Mouse (Mus musculus) neural tube, embryonic 12.5 days (tissue): ENCODE data around the gene Nrsn2. TPM values are rescaled to one million over a fixed set of nuclear protein-coding genes. Genes with fewer than 3 reads are reported as not detected.
A peak's percentile ranks its signal among the peaks of the same experiment; 100 is the strongest.

ENCODE experiments used
- ATAC-seq: fragments of 200-750 bp; cut with Nextera tagmentation; 2 replicates; pipeline ENCODE4 v1.8.0; 2017; ENCODE audit warnings: low read depth, mild to moderate bottlenecking, moderate TSS enrichment, moderate library complexity; ENCODE audit not compliant: low FRiP score
- H3K27ac ChIP-seq: fragments of 300-500 bp; sonication (generic); 2 replicates; pipeline ENCODE4 v1.5.1; 2016
- H3K27me3 ChIP-seq: fragments of 300-500 bp; sonication (generic); replicated peaks from 2 replicates; pipeline ENCODE4 v1.6.1; 2016; ENCODE audit warnings: mild to moderate bottlenecking
- H3K36me3 ChIP-seq: fragments of 300-500 bp; sonication (generic); 2 replicates; pipeline ENCODE4 v1.6.1; 2016; ENCODE audit warnings: mild to moderate bottlenecking
- H3K4me1 ChIP-seq: fragments of 300-500 bp; sonication (generic); 2 replicates; pipeline ENCODE4 v1.6.1; 2016
- H3K4me2 ChIP-seq: fragments of 300-500 bp; sonication (generic); replicated peaks from 2 replicates; pipeline ENCODE4 v1.6.1; 2016; ENCODE audit warnings: mild to moderate bottlenecking
- H3K4me3 ChIP-seq: fragments of 300-500 bp; sonication (generic); 2 replicates; pipeline ENCODE4 v1.5.1; 2016
- H3K9ac ChIP-seq: fragments of 300-500 bp; sonication (generic); 2 replicates; pipeline ENCODE4 v1.6.1; 2016; ENCODE audit warnings: mild to moderate bottlenecking
- H3K9me3 ChIP-seq: fragments of 300-500 bp; sonication (generic); 2 replicates; pipeline ENCODE4 v1.6.1; 2016; ENCODE audit warnings: mild to moderate bottlenecking
- WGBS: fragments of 180-500 bp; shearing (Covaris S2); methylation state at CpG from one replicate; pipeline ENCODE4 v1.1.7; 2016; 5-methylcytosine and 5-hydroxymethylcytosine counted together
- polyA plus RNA-seq: library from polyadenylated mRNA; unstranded; fragments of >200 nt; fragmentation: Nextera tagmentation; extraction: Ambion mirVana; gene quantifications from 2 replicates; pipeline ENCODE4 v1.2.1, GENCODE M21; 2016

Nrsn2 gene
- polyA plus RNA-seq = 14.7 and 16.5 TPM in 2 replicates

- Histone ChIP-seq H3K9ac (peak within 1 kb of the TSS; percentile 44), H3K27ac (peak within 1 kb of the TSS; percentile 68; the same call in 1 of the 2 replicates), H3K4me1 (peaks cover 19% of the 10 kb centered on the region), H3K36me3 (no peaks in the 10 kb centered on the region), H3K9me3 (no peaks in the 10 kb centered on the region), H3K27me3 (peaks cover 3% of the 10 kb centered on the region), H3K4me2 (peak within 1 kb of the TSS; percentile 55), H3K4me3 (peak within 1 kb of the TSS; percentile 19)
- ATAC-seq = peak; percentile 78
- WGBS = 5% methylated on average over 16 of the region's 16 CpGs
Measured at GRCm38 (mm10) chr2:152376345-152376741, at the start of gene Nrsn2. Gene Nrsn2, minus strand, starts transcription at chr2:152376638.

- H3K9ac ChIP-seq = no peak overlapping the region
- H3K4me2 ChIP-seq = peak overlapping the region; percentile 94
- 94% methylated on average over 3 of the region's 3 CpGs for WGBS
- peaks cover 24% of the 10 kb centered on the region for H3K4me1 ChIP-seq
- H3K27me3 ChIP-seq = no peaks in the 10 kb centered on the region
- H3K9me3 ChIP-seq = no peaks in the 10 kb centered on the region
- no peak for ATAC-seq
- no peaks in the 10 kb centered on the region for H3K36me3 ChIP-seq
- no peak overlapping the region for H3K27ac ChIP-seq
- H3K4me3 ChIP-seq = no peak overlapping the region
Measured at GRCm38 (mm10) chr2:152415786-152416185, 39.3 kb upstream of the Nrsn2 start.

GRCm38 (mm10) chr2:152415287-152415686, 38.8 kb upstream of the Nrsn2 start, which contains the start of gene 6820408C15Rik:
Gene 6820408C15Rik, plus strand, starts transcription at chr2:152415587.
- peak within 1 kb of the TSS; percentile 94 for H3K4me2 ChIP-seq
- 30% methylated on average over 4 of the region's 4 CpGs for WGBS
- H3K36me3 ChIP-seq = no peaks in the 10 kb centered on the region
- no peaks in the 10 kb centered on the region for H3K27me3 ChIP-seq
- H3K9me3 ChIP-seq = no peaks in the 10 kb centered on the region
- peaks cover 29% of the 10 kb centered on the region for H3K4me1 ChIP-seq
- ATAC-seq = no peak
- H3K4me3 ChIP-seq = peak within 1 kb of the TSS; percentile 88
- peak within 1 kb of the TSS; percentile 99 for H3K9ac ChIP-seq
- peak within 1 kb of the TSS; percentile 95 for H3K27ac ChIP-seq

- H3K4me3 ChIP-seq = peak within 1 kb of the TSS; percentile 88
- H3K9me3 ChIP-seq = no peaks in the 10 kb centered on the region
- peak within 1 kb of the TSS; percentile 95 for H3K27ac ChIP-seq
- no peaks in the 10 kb centered on the region for H3K36me3 ChIP-seq
- H3K4me1 ChIP-seq = peaks cover 35% of the 10 kb centered on the region
- no peaks in the 10 kb centered on the region for H3K27me3 ChIP-seq
- WGBS = under 1% methylated on average over 65 of the region's 65 CpGs
- H3K4me2 ChIP-seq = peak within 1 kb of the TSS; percentile 94
- ATAC-seq = peak; percentile 78
- H3K9ac ChIP-seq = peak within 1 kb of the TSS; percentile 99
Measured at GRCm38 (mm10) chr2:152414591-152415165, 38.2 kb upstream of the Nrsn2 start, which contains the start of gene Zcchc3. Gene Zcchc3, minus strand, starts transcription at chr2:152415027.

- peak overlapping the region; percentile 94 for H3K4me2 ChIP-seq
- peak overlapping the region; percentile 95 for H3K27ac ChIP-seq
- H3K4me3 ChIP-seq = peak overlapping the region; percentile 88
- ATAC-seq = peak; percentile 34
- peak overlapping the region; percentile 99 for H3K9ac ChIP-seq
- H3K27me3 ChIP-seq = no peaks in the 10 kb centered on the region
- peaks cover 39% of the 10 kb centered on the region for H3K4me1 ChIP-seq
- H3K9me3 ChIP-seq = no peaks in the 10 kb centered on the region
- H3K36me3 ChIP-seq = no peaks in the 10 kb centered on the region
- under 1% methylated on average over 86 of the region's 86 CpGs for WGBS
Measured at GRCm38 (mm10) chr2:152413765-152414584, 37.5 kb upstream of the Nrsn2 start.

GRCm38 (mm10) chr2:152413158-152413764, 36.8 kb upstream of the Nrsn2 start:
- no peak for ATAC-seq
- Histone ChIP-seq H3K36me3 (no peaks in the 10 kb centered on the region), H3K27ac (0 out of 2 replicates have a peak overlapping the region, but pooled peaks have one; percentile 95), H3K27me3 (no peaks in the 10 kb centered on the region), H3K9me3 (no peaks in the 10 kb centered on the region), H3K4me2 (peak overlapping the region; percentile 94), H3K4me3 (peak overlapping the region; percentile 88), H3K9ac (peak overlapping the region; percentile 99), H3K4me1 (peaks cover 39% of the 10 kb centered on the region)
- 3% methylated on average over 21 of the region's 21 CpGs for WGBS

- H3K9ac ChIP-seq = peak overlapping the region; percentile 99
- peak overlapping the region; percentile 54; the same call in 1 of the 2 replicates for H3K27ac ChIP-seq
- WGBS = 5% methylated on average over 15 of the region's 15 CpGs
- no peak for ATAC-seq
- no peaks in the 10 kb centered on the region for H3K36me3 ChIP-seq
- H3K4me2 ChIP-seq = peak overlapping the region; percentile 94
- no peaks in the 10 kb centered on the region for H3K27me3 ChIP-seq
- peak overlapping the region; percentile 88 for H3K4me3 ChIP-seq
- H3K9me3 ChIP-seq = no peaks in the 10 kb centered on the region
- H3K4me1 ChIP-seq = peaks cover 39% of the 10 kb centered on the region
Measured at GRCm38 (mm10) chr2:152412526-152413157, 36.2 kb upstream of the Nrsn2 start.

GRCm38 (mm10) chr2:152411471-152411870, 35.0 kb upstream of the Nrsn2 start:
- H3K36me3 ChIP-seq = no peaks in the 10 kb centered on the region
- peak overlapping the region; percentile 94 for H3K4me2 ChIP-seq
- H3K4me1 ChIP-seq = peaks cover 39% of the 10 kb centered on the region
- H3K9me3 ChIP-seq = no peaks in the 10 kb centered on the region
- no peaks in the 10 kb centered on the region for H3K27me3 ChIP-seq
- no peak for ATAC-seq
- peak overlapping the region; percentile 33; the same call in 1 of the 2 replicates for H3K9ac ChIP-seq
- H3K4me3 ChIP-seq = peak overlapping the region; percentile 18
- H3K27ac ChIP-seq = peak overlapping the region; percentile 94
- WGBS = 3% methylated on average over 7 of the region's 7 CpGs

GRCm38 (mm10) chr2:152410971-152411371, 34.5 kb upstream of the Nrsn2 start:
- H3K36me3 ChIP-seq = no peaks in the 10 kb centered on the region
- H3K4me2 ChIP-seq = peak overlapping the region; percentile 94
- H3K9ac ChIP-seq = peak overlapping the region; percentile 33; the same call in 1 of the 2 replicates
- H3K27me3 ChIP-seq = no peaks in the 10 kb centered on the region
- H3K4me3 ChIP-seq = peak overlapping the region; percentile 18
- peaks cover 39% of the 10 kb centered on the region for H3K4me1 ChIP-seq
- ATAC-seq = peak; percentile 55
- no peaks in the 10 kb centered on the region for H3K9me3 ChIP-seq
- peak overlapping the region; percentile 94 for H3K27ac ChIP-seq
- 3% methylated on average over 15 of the region's 15 CpGs for WGBS

- no peak overlapping the region for H3K4me3 ChIP-seq
- 0 out of 2 replicates have a peak overlapping the region, but pooled peaks have one; percentile 94 for H3K4me2 ChIP-seq
- no peaks in the 10 kb centered on the region for H3K9me3 ChIP-seq
- 0 out of 2 replicates have a peak overlapping the region, but pooled peaks have one; percentile 17 for H3K9ac ChIP-seq
- ATAC-seq = no peak
- no peak overlapping the region for H3K27ac ChIP-seq
- H3K36me3 ChIP-seq = no peaks in the 10 kb centered on the region
- H3K27me3 ChIP-seq = no peaks in the 10 kb centered on the region
- 85% methylated on average over 6 of the region's 6 CpGs for WGBS
- H3K4me1 ChIP-seq = peaks cover 40% of the 10 kb centered on the region
Measured at GRCm38 (mm10) chr2:152409781-152410180, 33.3 kb upstream of the Nrsn2 start.

GRCm38 (mm10) chr2:152406126-152406525, 29.7 kb upstream of the Nrsn2 start:
- peak; percentile 95 for ATAC-seq
- H3K9me3 ChIP-seq = no peaks in the 10 kb centered on the region
- H3K4me1 ChIP-seq = peaks cover 26% of the 10 kb centered on the region
- H3K9ac ChIP-seq = no peak overlapping the region
- H3K36me3 ChIP-seq = no peaks in the 10 kb centered on the region
- under 1% methylated on average over 19 of the region's 19 CpGs for WGBS
- H3K4me3 ChIP-seq = peak overlapping the region; percentile 28
- H3K4me2 ChIP-seq = peak overlapping the region; percentile 64
- peak overlapping the region; percentile 57; the same call in 1 of the 2 replicates for H3K27ac ChIP-seq
- H3K27me3 ChIP-seq = no peaks in the 10 kb centered on the region
